Mouse (Mus musculus) right cerebral cortex, adult 18-20 months (tissue): Measurements from ENCODE around the gene Arpc4.
A peak's percentile ranks its signal among the peaks of the same experiment; 100 is the strongest.
"Not testable (repeated sequence)": the region's sequence is repeated elsewhere in the genome, so short reads cannot be mapped to it uniquely, and the experiment has no call there.

ENCODE experiments used
- DNase-seq: peaks from one replicate; pipeline ENCODE4 v3.0.0; 2022; ENCODE audit warnings: mixed read lengths

The Arpc4 gene

DNA sequence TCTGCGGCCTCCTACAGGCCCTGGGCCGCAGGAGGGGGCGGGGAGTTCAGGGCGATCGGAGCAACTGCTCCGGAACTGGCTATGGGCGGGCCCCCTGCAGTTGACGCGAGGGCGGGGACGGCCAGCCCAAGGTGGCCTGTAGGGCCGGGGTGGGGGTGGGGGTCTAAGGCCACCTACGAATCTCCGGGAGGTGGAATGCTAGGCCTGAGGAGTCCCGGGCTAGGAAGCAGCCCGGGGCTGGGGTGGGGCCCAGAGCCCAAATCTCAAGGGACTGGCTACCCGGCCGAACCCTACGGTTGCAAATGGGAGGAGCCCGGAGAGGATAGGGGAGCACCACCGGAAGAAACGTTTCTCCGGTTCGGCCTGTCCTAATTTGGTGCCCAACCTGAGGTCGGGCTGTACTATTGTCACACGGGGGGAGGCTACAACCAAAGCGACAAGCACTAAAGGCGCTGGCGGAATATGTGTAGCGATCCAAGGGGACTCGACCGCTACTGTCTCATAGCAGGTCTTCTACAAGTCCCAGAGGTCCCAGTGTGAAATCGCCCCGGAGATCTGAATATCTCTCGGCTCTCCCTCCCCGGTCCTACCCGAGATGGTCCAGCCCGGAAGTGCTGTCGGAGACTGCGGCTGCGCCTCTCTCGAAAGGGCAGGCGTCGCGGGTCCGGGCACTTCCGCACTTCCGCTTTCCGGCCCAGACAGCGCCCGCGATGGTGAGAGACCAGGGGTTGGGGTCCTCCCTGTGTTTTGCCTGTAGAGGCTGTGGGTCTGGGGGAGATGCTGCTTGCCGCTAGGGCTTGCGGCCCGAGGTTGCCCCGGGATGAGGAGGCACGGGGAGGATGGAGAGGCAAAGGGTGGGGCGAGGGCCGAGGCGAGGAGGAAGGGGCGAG lies at the start of gene Arpc4, which contains the start of gene Tada3:
Gene Arpc4, plus strand, starts transcription at position 620 of the 890 bp plus-strand sequence.
Gene Tada3, minus strand, starts transcription at position 388 of the 890 bp plus-strand sequence.
- DNase-seq = peak; percentile 89

DNA sequence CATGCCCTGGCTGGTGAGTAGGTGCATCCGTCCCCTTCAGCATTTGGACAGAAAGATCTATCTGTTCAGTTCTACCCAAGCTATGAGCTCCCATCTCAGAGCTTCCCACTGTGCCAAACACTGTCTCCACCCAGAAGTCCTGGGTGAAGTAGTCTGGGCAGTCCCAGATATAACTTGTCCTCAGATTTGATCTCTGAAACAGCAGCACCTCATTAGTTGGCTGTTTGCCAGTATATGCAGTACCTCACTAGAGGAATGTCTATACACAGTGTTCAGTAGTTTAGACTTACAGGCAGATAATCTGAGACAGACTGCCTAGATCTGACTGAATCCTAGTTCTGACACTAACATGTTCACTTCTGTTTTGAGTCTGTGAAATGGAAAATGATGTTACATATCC lies 48.5 kb upstream of the Arpc4 start:
- no peak for DNase-seq

DNA sequence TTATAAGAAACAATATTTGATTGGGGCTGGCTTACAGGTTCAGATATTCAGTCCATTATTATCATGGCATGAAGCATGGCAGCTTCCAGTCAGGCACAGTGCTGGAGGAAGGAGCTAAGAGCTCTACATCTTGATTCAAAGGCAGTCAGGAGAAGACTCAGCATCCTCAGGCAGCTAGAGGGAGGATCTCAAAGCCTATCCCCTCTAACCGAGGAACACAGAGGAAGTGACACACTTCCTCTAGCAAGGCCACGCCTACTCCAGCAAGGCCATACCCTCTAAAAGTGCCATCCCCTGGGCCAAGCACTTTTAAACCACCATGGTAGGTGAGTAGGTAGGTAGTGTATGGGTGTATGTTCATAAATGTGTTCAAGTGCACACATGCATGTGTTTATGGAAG lies 47.4 kb upstream of the Arpc4 start:
- DNase-seq = no peak

DNA sequence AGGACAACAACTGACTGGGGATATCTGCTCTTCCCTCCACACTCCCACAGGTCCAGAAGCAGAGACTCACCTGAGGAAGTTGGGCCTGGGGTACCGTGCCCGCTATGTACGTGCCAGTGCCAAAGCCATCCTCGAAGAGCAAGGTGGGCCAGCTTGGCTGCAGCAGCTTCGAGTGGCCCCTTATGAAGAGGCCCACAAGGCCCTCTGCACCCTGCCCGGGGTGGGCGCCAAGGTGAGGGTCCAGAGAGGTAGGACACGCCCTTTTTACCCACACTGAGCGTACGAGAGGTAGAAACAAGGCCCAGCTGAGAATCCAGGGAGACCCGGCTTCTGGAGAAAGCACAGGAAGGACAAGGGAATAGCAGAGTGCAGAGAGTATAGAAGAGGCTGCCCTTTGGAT lies 46.2 kb upstream of the Arpc4 start:
- no peak for DNase-seq

DNA sequence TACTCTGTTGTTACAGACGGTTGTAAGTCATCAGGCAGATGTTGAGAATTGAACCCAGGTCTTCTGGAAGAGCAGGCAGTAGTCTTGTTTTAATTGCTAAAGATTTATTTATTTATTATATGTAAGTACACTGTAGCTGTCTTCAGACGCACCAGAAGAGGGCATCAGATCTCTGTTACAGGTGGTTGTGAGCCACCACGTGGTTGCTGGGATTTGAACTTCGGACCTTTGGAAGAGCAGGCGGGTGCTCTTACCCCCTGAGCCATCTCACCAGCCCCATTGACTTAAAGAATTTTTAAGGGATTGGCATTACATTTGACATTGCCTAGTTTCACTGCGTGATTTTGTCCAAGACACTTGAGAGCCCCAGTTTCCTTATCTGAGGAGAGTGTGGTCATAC lies 45.2 kb upstream of the Arpc4 start:
- DNase-seq = not testable (repeated sequence)

DNA sequence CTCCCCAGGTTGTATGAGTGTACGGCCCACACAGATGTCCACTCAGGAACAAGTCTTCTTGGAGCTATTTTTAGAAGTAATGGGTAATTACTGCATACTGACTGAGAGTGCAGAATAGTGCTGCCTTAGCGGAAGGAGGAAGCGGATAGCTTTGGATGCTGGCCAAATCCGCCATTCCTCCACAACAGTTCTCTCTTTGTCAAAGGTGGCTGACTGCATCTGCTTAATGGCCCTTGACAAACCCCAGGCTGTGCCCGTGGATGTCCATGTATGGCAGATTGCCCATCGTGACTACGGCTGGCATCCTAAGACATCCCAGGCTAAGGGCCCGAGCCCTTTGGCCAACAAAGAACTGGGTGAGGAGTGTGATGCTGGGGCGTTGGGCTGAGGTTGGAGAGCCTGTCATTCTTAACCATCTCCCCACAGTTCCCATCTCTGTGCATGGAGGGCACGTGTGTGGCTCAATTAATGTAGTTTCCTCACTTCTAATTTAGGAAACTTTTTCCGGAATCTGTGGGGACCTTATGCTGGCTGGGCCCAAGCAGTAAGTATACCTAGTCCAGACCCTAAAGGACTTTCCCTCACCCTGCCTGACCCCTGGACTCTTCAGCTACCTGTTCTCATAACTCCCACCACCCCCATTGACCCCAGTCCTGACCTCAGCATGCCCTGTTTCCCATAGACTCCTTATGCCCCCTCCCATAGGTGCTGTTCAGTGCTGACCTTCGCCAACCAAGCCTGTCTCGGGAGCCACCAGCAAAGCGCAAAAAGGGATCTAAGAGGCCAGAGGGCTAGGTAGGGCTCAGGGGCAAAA lies 44.6 kb upstream of the Arpc4 start:
- peak; percentile 67 for DNase-seq

DNA sequence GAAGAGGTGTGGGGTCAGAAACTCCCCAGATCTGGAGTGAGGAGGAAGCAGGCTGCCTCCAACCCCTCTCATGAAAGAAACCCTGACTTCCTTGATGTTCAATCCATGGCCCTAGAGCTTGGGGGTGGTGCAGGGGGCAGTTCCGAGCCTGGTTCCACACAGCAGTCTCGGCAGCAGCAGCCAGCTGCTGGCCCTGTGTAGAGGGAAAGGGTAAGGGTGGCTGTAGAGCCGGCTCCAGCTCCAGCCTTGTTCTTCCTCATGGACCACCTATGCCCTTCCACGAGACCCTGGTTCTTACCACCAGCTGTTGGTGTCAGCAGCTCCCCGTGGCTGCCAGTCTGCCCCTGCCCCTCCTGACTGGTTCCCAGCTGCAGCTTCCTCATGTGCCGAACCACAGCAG lies 43.7 kb upstream of the Arpc4 start:
- DNase-seq = no peak

DNA sequence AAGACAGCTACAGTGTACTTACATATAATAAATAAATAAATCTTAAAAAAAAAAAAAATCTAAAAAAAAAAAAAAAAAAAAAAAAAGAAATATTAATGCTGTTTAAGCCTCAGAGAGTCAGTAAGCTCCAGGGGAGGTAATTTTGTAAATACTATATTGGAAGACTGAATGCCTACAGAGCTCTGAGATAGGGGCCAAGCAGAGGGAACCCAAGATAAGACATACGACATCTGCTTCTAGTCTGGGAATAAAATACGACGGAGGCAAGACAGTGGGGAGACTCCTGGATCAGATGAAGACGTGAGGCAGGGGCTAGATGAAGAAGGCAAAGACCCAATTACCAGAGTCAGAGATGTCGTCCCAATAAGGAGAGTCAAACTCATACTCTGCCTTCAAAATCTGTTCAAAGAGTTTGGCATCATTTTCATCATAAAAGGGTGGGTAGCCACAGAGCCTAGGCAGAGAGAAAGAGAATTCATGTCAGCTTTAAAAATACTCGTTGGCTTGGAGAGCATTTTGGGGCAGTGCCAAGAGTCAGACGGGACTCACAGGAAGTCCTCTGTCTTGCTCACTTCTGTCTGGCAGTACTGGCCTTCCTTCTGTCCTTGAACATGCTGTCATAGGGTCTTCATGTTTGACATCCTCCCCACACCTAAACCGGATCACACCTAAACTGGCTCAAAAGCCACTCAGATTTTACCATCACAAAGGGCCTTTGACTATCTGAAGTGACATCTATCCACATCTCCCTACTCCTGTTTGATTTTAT lies 40.9 kb upstream of the Arpc4 start:
- no peak for DNase-seq

DNA sequence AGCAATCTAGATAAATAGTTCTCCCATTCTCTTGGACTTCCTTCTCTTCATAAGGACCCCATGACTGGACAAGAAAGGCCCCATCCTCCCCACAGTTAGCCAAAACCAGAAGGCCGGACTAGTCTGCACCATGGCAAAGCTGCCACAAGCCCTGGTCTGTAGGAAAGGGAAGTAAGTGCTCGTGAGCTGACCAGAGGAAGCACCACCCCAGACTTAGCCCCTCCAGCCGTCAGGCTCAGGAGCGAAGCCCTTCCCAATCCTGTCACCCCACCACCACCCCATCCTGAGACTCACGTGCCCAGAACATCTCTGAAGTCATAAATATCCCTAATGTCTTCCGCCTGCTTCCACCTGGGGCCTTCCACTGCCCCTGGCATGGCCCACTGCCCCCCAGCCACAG lies 36.3 kb upstream of the Arpc4 start:
- DNase-seq = no peak

DNA sequence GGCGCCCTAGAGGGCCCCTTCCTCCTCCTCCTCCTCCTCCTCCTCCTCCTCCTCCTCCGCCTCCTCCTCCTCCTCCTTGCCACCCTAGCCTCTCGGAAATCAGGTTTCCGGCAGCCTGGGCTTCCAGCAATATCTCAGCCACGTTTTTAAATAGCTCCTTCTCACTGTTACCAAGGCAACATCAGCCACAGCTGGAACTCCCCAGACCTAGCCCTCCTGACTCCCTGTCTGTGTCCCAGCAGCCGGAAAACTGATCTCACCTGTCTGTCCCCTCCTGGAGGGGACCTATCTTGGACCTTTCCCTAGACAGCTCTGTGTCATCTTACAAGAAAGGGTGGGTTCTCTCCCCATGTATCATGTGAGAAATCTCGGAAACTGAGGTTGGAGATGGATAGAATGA lies 35.6 kb upstream of the Arpc4 start:
- no peak for DNase-seq

DNA sequence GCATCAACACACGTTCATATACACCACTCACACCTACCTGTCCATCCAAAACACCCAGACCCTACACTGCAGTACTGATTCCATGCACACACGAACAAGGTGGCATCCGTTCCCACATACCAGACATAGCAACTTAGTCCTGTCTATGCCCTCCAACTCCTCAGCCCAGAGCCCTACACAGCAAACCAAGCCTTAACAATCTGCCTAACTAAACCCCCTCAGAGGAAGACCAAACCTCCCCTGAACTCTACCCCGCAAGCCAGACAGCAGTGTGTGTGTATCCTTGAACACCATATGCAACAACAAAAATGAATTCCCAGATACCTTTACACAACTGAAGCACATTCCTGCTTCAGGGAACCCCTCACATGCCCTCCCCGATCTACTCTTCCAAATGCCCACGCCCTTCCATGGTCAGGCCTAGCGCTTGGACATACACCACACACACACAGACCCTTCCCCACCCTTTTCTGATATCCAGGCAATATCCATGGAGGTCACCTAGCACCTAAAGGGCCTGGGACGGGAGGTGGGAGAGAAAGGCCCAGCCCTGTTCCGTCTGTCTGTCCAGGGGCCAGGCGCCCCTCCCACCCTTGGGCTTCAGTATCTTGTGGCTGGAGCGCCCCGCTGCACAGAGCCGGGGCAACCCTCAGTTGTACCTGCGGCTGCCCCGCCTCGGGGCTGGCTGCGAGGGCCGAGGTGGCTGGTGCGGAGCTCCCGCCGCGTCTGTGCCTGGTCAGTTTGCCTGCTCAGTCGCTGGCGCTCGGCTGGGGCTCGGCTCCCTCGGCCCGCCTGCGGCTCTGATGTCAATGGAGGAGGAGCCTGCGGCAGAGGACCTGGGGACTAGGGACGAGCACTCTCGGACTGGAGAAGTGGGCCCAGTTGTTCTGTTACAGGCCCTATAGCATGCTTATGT lies 34.5 kb upstream of the Arpc4 start, which contains the start of gene Camk1:
Gene Camk1, minus strand, starts transcription at position 808 of the 916 bp plus-strand sequence.
- DNase-seq = peak; percentile 84

DNA sequence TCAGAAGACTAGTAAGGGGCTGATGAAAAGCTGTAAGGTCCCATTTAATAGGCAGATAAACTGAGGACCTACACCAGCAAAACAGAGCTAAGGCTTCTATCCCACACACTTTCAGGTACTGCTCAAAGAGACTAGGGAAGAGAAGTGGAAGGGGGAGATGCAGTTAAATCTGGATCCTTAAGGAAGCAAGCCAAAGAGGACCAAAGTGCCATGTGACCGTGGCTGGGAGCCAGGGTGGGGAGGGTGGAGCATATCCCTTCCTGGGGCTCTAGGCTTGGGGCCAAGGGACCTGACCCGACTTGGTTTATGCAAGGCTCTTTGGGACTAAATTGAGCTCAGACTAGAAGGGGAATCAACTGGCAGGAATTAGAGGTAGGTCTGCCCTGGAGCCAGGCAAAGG lies 33.6 kb upstream of the Arpc4 start:
- no peak for DNase-seq

DNA sequence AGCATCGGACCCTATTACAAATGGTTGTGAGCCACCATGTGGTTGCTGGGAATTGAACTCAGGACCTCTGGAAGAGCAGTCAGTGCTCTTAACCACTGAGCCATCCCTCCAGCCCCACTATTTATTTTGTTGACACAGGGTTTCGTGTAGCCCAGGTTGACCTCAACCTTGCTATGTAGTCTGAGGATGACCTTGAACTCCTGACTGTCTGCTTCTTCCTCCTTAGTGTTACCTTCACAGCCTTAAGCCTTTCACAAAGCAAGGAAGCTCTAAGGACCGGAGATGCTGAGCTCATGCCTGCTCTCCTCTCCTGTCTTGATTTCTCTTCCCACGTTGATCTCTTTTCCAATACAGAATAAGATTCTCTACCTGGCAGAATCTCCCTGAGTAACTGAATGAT lies 31.0 kb upstream of the Arpc4 start:
- DNase-seq = no peak

DNA sequence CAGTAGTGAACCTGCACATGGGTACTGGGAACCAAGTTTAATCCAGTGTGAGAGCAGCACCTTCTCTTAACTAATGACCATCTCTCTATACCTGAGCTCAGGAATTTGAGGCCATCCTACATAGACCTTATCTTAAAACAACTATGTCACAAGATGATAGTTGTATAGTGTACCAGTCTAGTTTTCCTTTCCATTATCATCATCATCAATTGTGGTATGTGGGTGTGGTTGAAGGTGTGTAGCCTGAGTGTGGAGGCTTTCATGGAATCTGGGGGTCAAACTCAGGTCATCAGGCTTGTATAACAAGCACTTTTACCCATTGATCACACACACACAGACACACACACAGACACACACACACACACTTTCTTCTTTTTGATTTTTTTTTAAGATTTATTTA lies 27.4 kb upstream of the Arpc4 start:
- no peak for DNase-seq

DNA sequence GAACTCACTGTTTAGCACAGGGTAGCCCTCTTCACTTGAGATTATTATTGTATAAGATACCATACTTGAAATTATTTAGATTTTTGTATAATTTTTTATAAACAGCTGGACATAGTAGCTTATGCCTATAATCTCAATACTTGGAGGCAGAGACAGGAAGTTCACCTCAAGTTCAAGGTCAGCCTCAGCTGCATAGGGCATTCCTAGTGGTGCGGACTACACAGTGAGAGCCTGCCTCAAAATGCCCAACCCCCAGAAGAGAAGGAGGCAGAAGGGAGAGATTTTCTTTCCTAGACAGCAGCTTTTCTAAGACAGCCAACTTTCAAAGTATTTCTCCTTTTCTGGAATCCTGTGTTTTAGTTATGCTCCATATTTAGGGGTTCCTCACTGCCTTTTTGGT lies 26.8 kb upstream of the Arpc4 start:
- DNase-seq = no peak

DNA sequence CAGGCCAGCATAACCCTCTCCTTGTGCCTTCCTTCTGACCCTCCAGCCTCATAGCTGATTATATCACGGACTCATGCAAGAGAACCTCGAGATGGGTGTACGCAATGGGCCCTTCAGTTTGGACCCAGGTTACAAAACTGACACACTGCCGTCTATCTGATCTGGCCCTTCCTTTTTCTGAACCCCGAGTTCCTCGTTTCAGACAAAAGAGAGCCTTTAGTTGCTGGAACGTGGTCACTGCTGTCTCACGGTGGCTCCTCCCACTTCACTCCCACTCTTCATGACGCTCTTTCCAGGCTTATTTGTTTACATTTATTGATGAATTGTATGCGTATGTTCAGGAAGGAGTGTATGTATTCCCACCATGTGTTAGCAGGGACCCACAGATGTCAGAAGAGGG lies 26.3 kb upstream of the Arpc4 start:
- no peak for DNase-seq

DNA sequence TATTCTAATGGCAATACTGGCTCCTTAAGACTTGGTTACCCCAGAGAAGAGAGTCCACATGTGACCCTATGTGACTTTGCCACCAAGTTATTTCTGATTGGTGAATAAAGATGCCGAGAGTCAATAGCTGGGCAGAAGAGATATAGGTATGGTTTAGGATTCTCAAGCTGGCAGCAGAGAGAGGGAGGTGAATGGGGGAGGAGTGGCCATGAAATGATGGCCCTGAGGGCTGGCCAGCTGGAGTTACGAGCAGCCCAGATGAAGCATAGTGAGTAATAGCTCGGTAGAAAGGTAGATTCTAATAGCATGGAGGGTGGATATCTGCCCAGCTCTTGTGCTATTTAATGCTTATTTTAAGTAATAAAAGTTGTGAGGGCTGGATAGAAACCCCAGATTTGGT lies 25.1 kb upstream of the Arpc4 start:
- DNase-seq = no peak

DNA sequence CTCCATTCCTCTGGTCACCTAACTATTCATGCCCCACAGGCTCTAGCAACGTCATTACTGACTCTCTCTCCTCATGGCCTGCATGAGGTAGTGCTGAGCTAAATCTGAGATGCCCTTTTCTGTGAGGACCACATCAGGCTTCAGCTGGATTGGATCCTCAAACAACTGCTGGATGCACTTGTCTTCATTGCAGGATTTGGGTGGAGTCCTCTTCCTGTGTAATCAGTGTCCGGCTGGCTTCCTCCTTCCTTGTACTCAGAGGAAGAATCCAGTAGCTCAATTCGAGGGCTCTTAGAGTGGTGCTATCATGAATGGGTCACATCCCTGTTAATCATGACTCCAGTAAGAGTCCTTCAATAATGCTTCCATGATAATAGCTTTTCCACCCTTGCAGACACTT lies 24.2 kb upstream of the Arpc4 start:
- no peak for DNase-seq

DNA sequence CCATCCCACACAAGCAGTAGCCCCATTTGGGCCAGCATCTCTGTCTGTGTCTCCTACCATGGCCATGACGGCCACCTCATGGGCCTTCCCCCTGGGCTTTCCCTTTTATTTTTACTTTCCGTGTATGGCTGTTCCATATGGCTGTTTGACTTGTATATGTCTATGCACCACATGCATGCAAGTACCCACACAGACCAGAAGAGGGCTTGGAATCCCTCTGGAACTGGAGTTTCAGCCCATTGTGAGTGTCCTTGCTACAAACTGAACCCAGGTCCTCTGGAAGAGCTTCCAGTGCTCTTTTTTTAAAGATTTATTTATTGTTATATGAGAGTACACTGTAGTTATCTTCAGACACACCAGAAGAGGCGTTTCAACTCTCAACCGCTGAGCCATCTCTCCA lies 16.4 kb upstream of the Arpc4 start:
- DNase-seq = no peak

DNA sequence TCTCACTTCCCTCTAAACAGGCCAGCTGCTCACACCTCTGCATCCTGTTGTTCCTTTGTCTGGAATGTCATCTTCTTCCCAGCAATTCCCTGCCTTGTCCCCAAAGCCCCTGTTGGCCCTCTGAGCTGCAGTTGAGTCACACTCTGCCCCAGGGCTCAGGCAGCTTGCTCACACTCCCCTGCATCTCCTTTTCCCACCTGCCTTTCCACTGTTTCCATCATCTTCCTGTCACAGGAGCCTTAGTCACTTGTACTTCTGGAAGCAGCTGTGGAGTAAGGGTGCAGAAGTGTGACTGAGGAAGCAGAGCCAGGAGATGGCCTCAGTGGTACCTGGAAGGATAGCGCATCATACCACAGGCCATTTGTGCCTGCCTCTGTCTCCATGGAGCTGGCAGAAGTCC lies 15.7 kb upstream of the Arpc4 start:
- DNase-seq = no peak

DNA sequence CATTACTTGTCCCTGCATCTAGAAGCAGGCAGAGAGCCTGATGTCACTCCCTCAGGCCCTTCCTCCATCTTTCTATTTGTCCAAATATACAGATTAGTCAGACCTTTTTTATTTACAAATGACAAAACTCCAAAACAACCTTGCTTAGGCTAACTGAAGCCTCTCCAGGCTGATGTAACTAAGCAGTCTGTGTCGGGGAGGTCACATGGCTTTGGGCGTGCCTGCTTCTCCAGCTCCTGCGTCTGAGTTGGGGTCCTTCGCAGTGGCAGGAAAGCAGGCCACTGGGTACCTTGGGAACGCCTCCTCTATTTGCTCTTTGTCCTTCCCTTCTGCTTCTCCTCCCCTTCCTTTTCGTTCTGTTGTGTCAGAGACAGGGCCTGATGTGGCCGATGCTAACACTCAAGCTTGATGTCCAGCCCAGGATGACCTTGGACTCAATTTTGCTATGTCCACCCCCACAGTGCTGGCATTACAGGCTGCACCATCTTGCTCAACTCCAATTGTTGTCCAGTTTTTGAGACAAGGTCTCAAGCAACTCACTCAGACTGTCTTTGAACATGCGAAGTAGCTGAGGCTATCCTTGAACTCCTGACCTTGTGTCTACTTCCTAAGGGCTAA lies 13.3 kb upstream of the Arpc4 start:
- DNase-seq = no peak

DNA sequence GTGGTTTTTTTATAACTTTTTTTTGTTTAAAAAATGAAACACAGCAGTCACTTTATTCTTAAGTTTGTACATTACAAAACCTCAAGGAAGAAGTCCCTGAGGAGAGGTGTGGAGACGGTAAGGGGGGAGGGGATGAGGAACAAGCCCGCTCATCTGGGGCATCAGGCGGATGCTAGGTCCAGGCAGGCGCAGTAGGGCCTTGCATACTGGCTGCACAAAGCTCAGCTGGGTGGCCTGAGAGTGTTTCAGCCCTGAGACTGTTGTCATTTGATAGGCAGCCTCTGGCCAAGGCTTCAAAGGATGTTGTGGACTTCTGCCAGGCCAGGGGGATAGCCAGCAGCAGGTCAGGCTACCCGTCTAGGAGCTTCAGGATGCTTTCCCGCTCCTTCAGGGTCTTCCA lies 11.3 kb upstream of the Arpc4 start:
- no peak for DNase-seq
